Comparison of ENCODE assay signal across 10 mouse cellular contexts in the genomic region with DNA sequence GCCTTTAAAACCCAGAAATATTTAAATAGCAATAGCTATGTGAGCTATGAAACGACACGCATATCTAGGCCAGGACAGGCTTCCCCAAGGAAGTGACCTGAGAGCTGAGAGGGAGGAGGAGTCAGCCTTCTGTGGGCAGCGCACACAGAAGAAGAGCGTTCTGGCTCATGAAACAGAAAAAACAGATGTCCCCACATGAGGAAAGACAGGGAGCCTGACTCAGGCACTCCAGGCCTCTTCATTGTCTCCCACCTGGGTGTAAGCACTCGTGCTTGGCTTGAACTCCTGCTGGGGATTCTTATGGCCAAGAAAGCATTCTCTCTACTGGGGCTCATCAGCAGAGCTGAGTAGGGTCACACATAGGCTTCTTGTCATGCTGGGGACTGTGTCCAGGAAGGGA. TPM values are rescaled to one million over a fixed set of nuclear protein-coding genes. Genes with fewer than 3 reads are reported as not detected.
DNase-seq lines count a peak whose midpoint lies in the region; ATAC-seq and TF ChIP-seq lines count a peak whose summit lies in the region.
"Had no signal": no experiment of that assay in that cellular context is flagged by ENCODE, and none has a peak within 500 bp of the region (broad histone marks: within the 10 kb centered on the region; RNA-seq: fewer than 3 reads in every experiment).

No protein-coding gene starts in this region.

- no peak overlapping the region for H3K9ac ChIP-seq in intestine, embryonic 14.5 days (ENCODE audit: low read length)
- no peak overlapping the region for H3K9ac ChIP-seq in intestine, postnatal 0 days (ENCODE audit: low read depth, low read length)
- peak overlapping the region; percentile 14; the same call in 1 of the 2 replicates for H3K9ac ChIP-seq in heart, embryonic 16.5 days (ENCODE audit: low read length)
- H3K9ac ChIP-seq: embryonic facial prominence, embryonic 15.5 days had no signal

- H3K36me3 ChIP-seq in intestine, embryonic 14.5 days (ENCODE audit: control insufficient read depth, insufficient read depth, low read length), result no peaks in the 10 kb centered on the region
- no peaks in the 10 kb centered on the region for H3K36me3 ChIP-seq in intestine, postnatal 0 days (ENCODE audit: control insufficient read depth, insufficient read depth)
- no peaks in the 10 kb centered on the region for H3K36me3 ChIP-seq in heart, embryonic 16.5 days (ENCODE audit: control insufficient read depth, insufficient read depth)
- H3K36me3 ChIP-seq in megakaryocyte, embryonic 14.5 days (replicated peaks; ENCODE audit: low read length), result peaks cover 52% of the 10 kb centered on the region
- H3K36me3 ChIP-seq: embryonic facial prominence, embryonic 15.5 days had no signal

- no peak for DNase-seq in intestine, embryonic 14.5 days (ENCODE audit: low spot score)
- DNase-seq in brain, adult 2 months (ENCODE audit: low read depth, low spot score), result peak; percentile 47
- DNase-seq in adrenal gland, postnatal 14 days, result no peak
- DNase-seq in adrenal gland, postnatal 4 days (ENCODE audit: low spot score in 2 of 2), result no peak
- no peak for DNase-seq in spleen, postnatal 4 days (ENCODE audit: low spot score in 2 of 2)

- no peaks in the 10 kb centered on the region for H3K9me3 ChIP-seq in intestine, embryonic 14.5 days (ENCODE audit: control insufficient read depth, low read length)
- no peaks in the 10 kb centered on the region for H3K9me3 ChIP-seq in intestine, postnatal 0 days (ENCODE audit: control insufficient read depth)
- no peaks in the 10 kb centered on the region for H3K9me3 ChIP-seq in heart, embryonic 16.5 days (replicated peaks; ENCODE audit: control insufficient read depth, low read length)
- no peaks in the 10 kb centered on the region for H3K9me3 ChIP-seq in megakaryocyte, embryonic 14.5 days
- H3K9me3 ChIP-seq: embryonic facial prominence, embryonic 15.5 days had no signal

- no peaks in the 10 kb centered on the region for H3K27me3 ChIP-seq in intestine, embryonic 14.5 days (replicated peaks; ENCODE audit: control insufficient read depth, insufficient read depth, low read length)
- H3K27me3 ChIP-seq in intestine, postnatal 0 days (replicated peaks; ENCODE audit: control insufficient read depth, insufficient read depth, low read length), result no peaks in the 10 kb centered on the region
- no peaks in the 10 kb centered on the region for H3K27me3 ChIP-seq in heart, embryonic 16.5 days (ENCODE audit: control insufficient read depth, insufficient read depth, low read length)
- no peaks in the 10 kb centered on the region for H3K27me3 ChIP-seq in megakaryocyte, embryonic 14.5 days (replicated peaks)
- H3K27me3 ChIP-seq: embryonic facial prominence, embryonic 15.5 days had no signal

- no peak overlapping the region for H3K4me2 ChIP-seq in intestine, embryonic 14.5 days (ENCODE audit: low read length)
- H3K4me2 ChIP-seq in intestine, postnatal 0 days (replicated peaks; ENCODE audit: low read depth), result no peak overlapping the region
- H3K4me2 ChIP-seq in heart, embryonic 16.5 days (ENCODE audit: low read depth, low read length), result peak overlapping the region; percentile 17
- H3K4me2 ChIP-seq: embryonic facial prominence, embryonic 15.5 days had no signal

- no peak overlapping the region for H3K4me3 ChIP-seq in intestine, embryonic 14.5 days (ENCODE audit: low read depth, low read length)
- H3K4me3 ChIP-seq in intestine, postnatal 0 days (ENCODE audit: low read depth, low read length), result no peak overlapping the region
- no peak overlapping the region for H3K4me3 ChIP-seq in heart, embryonic 16.5 days (ENCODE audit: low read length)
- H3K4me3 ChIP-seq in megakaryocyte, embryonic 14.5 days (replicated peaks), result peak overlapping the region; percentile 86
- H3K4me3 ChIP-seq: embryonic facial prominence, embryonic 15.5 days had no signal

- peaks cover 23% of the 10 kb centered on the region for H3K4me1 ChIP-seq in intestine, embryonic 14.5 days (replicated peaks; ENCODE audit: control insufficient read depth, insufficient read depth, low read length)
- no peaks in the 10 kb centered on the region for H3K4me1 ChIP-seq in intestine, postnatal 0 days (replicated peaks; ENCODE audit: control insufficient read depth, insufficient read depth, low read length)
- H3K4me1 ChIP-seq in heart, embryonic 16.5 days (ENCODE audit: control insufficient read depth, insufficient read depth, low read length), result peaks cover 29% of the 10 kb centered on the region
- H3K4me1 ChIP-seq in megakaryocyte, embryonic 14.5 days, result peaks cover 95% of the 10 kb centered on the region

- WGBS in intestine, embryonic 14.5 days, result 20% methylated on average over 5 of the region's 5 CpGs
- WGBS in intestine, postnatal 0 days, result 38% methylated on average over 5 of the region's 5 CpGs
- 15% methylated on average over 5 of the region's 5 CpGs for WGBS in heart, embryonic 16.5 days

- H3K27ac ChIP-seq in intestine, embryonic 14.5 days (ENCODE audit: low read depth), result peak overlapping the region; percentile 44; the same call in 1 of the 2 replicates
- no peak overlapping the region for H3K27ac ChIP-seq in intestine, postnatal 0 days (ENCODE audit: low read depth, low read length)
- peak overlapping the region; percentile 64 for H3K27ac ChIP-seq in heart, embryonic 16.5 days (ENCODE audit: low read length)
- H3K27ac ChIP-seq: embryonic facial prominence, embryonic 15.5 days had no signal

- TF ChIP-seq CTCF in intestine, postnatal 0 days (IDR thresholded peaks at IDR 0.05; ENCODE audit: low read depth), result no peak

- 0 out of 2 replicates have a peak, but pooled peaks have one; percentile 19 for ATAC-seq in intestine, embryonic 14.5 days (replicated peaks; ENCODE audit: low FRiP score, low TSS enrichment, low read depth)
- ATAC-seq in intestine, postnatal 0 days, result no peak
- ATAC-seq in heart, embryonic 16.5 days (replicated peaks; ENCODE audit: extremely low read depth, insufficient read depth, low FRiP score), result 0 out of 2 replicates have a peak, but pooled peaks have one; percentile 39

RNA-seq across cellular contexts. Expression of a gene that starts 10.3 kb away (rescaled TPM):
- 24.1 and 25.1 TPM in 2 replicates for polyA plus RNA-seq in intestine, embryonic 14.5 days (2014; fragmentation: Nextera tagmentation; extraction: Ambion mirVana)
- 12.0 and 12.6 TPM in 2 replicates for polyA plus RNA-seq in intestine, postnatal 0 days (2015; fragmentation: Nextera tagmentation; extraction: Ambion mirVana)
- polyA plus RNA-seq in heart, embryonic 16.5 days (2015; fragmentation: Nextera tagmentation; extraction: Ambion mirVana), result 27.8 and 27.9 TPM in 2 replicates
- polyA plus RNA-seq in megakaryocyte, embryonic 14.5 days (2012; ENCODE audit: insufficient read depth, low replicate concordance), result 0.21 TPM in 1 of 2 replicates, not detected in the other
- 9.6 and 9.8 TPM in 2 replicates for total RNA-seq in adrenal gland, postnatal 14 days (2021)
- total RNA-seq in adrenal gland, postnatal 4 days (2021), result 10 to 100 TPM; 15.3 to 19.9 TPM

RNA-seq across cellular contexts. Expression of a gene that starts 37.9 kb away (rescaled TPM):
- 0.16 and 0.19 TPM in 2 replicates for polyA plus RNA-seq in intestine, embryonic 14.5 days (2014; fragmentation: Nextera tagmentation; extraction: Ambion mirVana)
- polyA plus RNA-seq in intestine, postnatal 0 days (2015; fragmentation: Nextera tagmentation; extraction: Ambion mirVana), result 0.08 and 0.16 TPM in 2 replicates
- polyA plus RNA-seq in heart, embryonic 16.5 days (2015; fragmentation: Nextera tagmentation; extraction: Ambion mirVana), result 0.11 TPM in 1 of 2 replicates, not detected in the other
- polyA plus RNA-seq in megakaryocyte, embryonic 14.5 days (2012; ENCODE audit: insufficient read depth, low replicate concordance), result not detected in 2 replicates
- not detected in 2 replicates for total RNA-seq in adrenal gland, postnatal 14 days (2021)
- total RNA-seq in adrenal gland, postnatal 4 days (2021), result not detected
- polyA plus RNA-seq: brain, embryonic 14.5 days had no signal

Comparison
In these comparisons a context has a peak if more than half of its experiments do, and no peak if none do; other contexts are left out.
1. RNA of a gene that starts 10.3 kb away (polyA plus RNA-seq): 27.8 to 27.9 TPM in heart, embryonic 16.5 days, 24.1 to 25.1 TPM in intestine, embryonic 14.5 days and 12.0 to 12.6 TPM in intestine, postnatal 0 days; 0.21 TPM in megakaryocyte, embryonic 14.5 days; every median in the first group is over 10 times any median in the second.